Comparison of ENCODE assay signal across 24 mouse cellular contexts in the genomic region with DNA sequence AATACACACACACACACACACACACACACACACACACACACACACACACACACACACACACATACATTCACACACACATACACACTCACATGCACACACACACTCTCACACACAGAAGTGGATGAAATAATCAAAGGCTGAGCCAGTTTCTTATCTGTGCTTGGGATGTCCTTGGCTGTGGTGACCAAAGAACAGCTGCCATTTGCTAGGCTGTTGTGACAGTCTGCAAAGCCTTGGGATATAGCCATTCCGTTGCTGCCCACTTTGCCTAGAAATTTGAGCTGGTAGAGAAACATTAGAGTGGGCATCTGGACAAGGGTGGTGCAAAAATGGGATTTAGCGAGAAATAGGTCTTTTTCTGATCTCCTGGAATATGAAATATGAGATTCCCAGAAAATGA. TPM values are rescaled to one million over a fixed set of nuclear protein-coding genes. Genes with fewer than 3 reads are reported as not detected.
DNase-seq lines count a peak whose midpoint lies in the region; TF ChIP-seq lines count a peak whose summit lies in the region.
"Had no signal": no experiment of that assay in that cellular context is flagged by ENCODE, and none has a peak within 500 bp of the region (broad histone marks: within the 10 kb centered on the region; RNA-seq: fewer than 3 reads in every experiment).

No protein-coding gene starts in this region.

- TF ChIP-seq POLR2A in heart, adult 2 months (IDR thresholded peaks at IDR 0.05; ENCODE audit: insufficient read depth, low read depth, low read length) = no peak
- no peak for TF ChIP-seq POLR2A in myocyte (IDR thresholded peaks at IDR 0.05; ENCODE audit: insufficient read length, low read depth)

- intact Hi-C loops in heart, adult 2 months (cut with DNase I) = no loop called here
- intact Hi-C loops in heart, postnatal 25 days (cut with DNase I) = no loop called here

- H3K27me3 ChIP-seq in heart, adult 2 months (ENCODE audit: control insufficient read depth, insufficient read depth, low read length) = no peaks in the 10 kb centered on the region
- H3K27me3 ChIP-seq in myocyte (ENCODE audit: control insufficient read depth, insufficient read depth, insufficient read length) = no peaks in the 10 kb centered on the region
- H3K27me3 ChIP-seq: limb, embryonic 12.5 days; liver, embryonic 12.5 days; lung, embryonic 15.5 days; midbrain, embryonic 13.5 days had no signal

- TF ChIP-seq EP300 in heart, adult 2 months (IDR thresholded peaks at IDR 0.05; ENCODE audit: insufficient read depth, low read depth, low read length) = no peak

- DNase-seq in heart, adult 2 months = peak; percentile 25 to 26
- no peak for DNase-seq in heart, postnatal 25 days (ENCODE audit: low spot score)
- DNase-seq in lung, postnatal 10 days = peak; percentile 8
- DNase-seq in lung, postnatal 4 days = no peak
- DNase-seq in adrenal gland, postnatal 25 days = peak; percentile 15
- DNase-seq in cerebellum, postnatal 36 days = no peak
- DNase-seq: cerebellum, adult 2 months; gastrocnemius, postnatal 36 days; kidney, postnatal 36 days; right cerebral cortex, postnatal 25 days; thymus, postnatal 14 days had no signal

- H3K4me1 ChIP-seq in heart, adult 2 months (ENCODE audit: control insufficient read depth, insufficient read depth, low read length) = no peaks in the 10 kb centered on the region; the same call in 1 of the 2 replicates
- H3K4me1 ChIP-seq: liver, embryonic 12.5 days; lung, embryonic 15.5 days had no signal

- peak overlapping the region; percentile 18 for H3K4me2 ChIP-seq in myocyte (ENCODE audit: low read depth)
- H3K4me2 ChIP-seq: limb, embryonic 12.5 days; liver, embryonic 12.5 days; lung, embryonic 15.5 days; midbrain, embryonic 13.5 days had no signal

- H3K79me2 ChIP-seq in heart, adult 2 months (replicated peaks; ENCODE audit: control insufficient read depth, insufficient read depth, low read length) = no peaks in the 10 kb centered on the region
- H3K79me2 ChIP-seq in myocyte (ENCODE audit: control insufficient read depth, insufficient read depth) = no peaks in the 10 kb centered on the region

- H3K4me3 ChIP-seq in heart, adult 2 months = no peak overlapping the region
- H3K4me3 ChIP-seq in myocyte = no peak overlapping the region
- H3K4me3 ChIP-seq: erythroblast, embryonic 14.5 days; limb, embryonic 12.5 days; liver, embryonic 12.5 days; lung, embryonic 15.5 days; midbrain, embryonic 13.5 days had no signal

- no peak overlapping the region for H3K27ac ChIP-seq in heart, adult 2 months
- H3K27ac ChIP-seq: limb, embryonic 12.5 days; liver, embryonic 12.5 days; lung, embryonic 15.5 days; midbrain, embryonic 13.5 days had no signal

- H3K36me3 ChIP-seq in heart, adult 2 months (ENCODE audit: control insufficient read depth, insufficient read depth, low read length) = no peaks in the 10 kb centered on the region
- no peaks in the 10 kb centered on the region for H3K36me3 ChIP-seq in myocyte (ENCODE audit: control insufficient read depth, insufficient read depth)
- H3K36me3 ChIP-seq: limb, embryonic 12.5 days; liver, embryonic 12.5 days; lung, embryonic 15.5 days; midbrain, embryonic 13.5 days had no signal

- H3ac ChIP-seq in myocyte (ENCODE audit: control insufficient read depth, insufficient read length) = no peak overlapping the region

- H3K9ac ChIP-seq in heart, adult 2 months (ENCODE audit: low read depth, low read length) = no peak overlapping the region
- H3K9ac ChIP-seq: limb, embryonic 12.5 days; liver, embryonic 12.5 days; lung, embryonic 15.5 days; midbrain, embryonic 13.5 days had no signal

- no peak for TF ChIP-seq CTCF in heart, adult 2 months (IDR thresholded peaks at IDR 0.05)

- 48% methylated on average over 2 of the region's 2 CpGs for WGBS in heart, adult 2 months

TF ChIP-seq in myocyte, 11 proteins besides CTCF, POLR2A, EP300 and RAD21:
- TF ChIP-seq CEBPB (IDR thresholded peaks at IDR 0.05; ENCODE audit: insufficient read depth, poor library complexity, severe bottlenecking) (no peak), POLR2AphosphoS2 (IDR thresholded peaks at IDR 0.05; ENCODE audit: insufficient read length, low read depth) (no peak), MAX (IDR thresholded peaks at IDR 0.05; ENCODE audit: low read depth) (no peak), MYOG (IDR thresholded peaks at IDR 0.05; ENCODE audit: control insufficient read depth in 1 of 3, insufficient read depth in 1 of 3, insufficient read length in 2 of 3, low read depth in 2 of 3) (peak in 2 of 3 experiments; percentile 63 to 76), USF1 (IDR thresholded peaks at IDR 0.05; ENCODE audit: low read depth) (no peak), SRF (IDR thresholded peaks at IDR 0.05; ENCODE audit: control insufficient read depth, insufficient read length, low read depth) (no peak), MYOD1 (IDR thresholded peaks at IDR 0.05; ENCODE audit: control insufficient read depth in 1 of 3, insufficient read length in 2 of 3, low read depth in 2 of 3) (peak in 2 of 3 experiments; percentile 46 to 64), REST (IDR thresholded peaks at IDR 0.05; ENCODE audit: insufficient read depth, insufficient read length) (no peak), TCF3 (IDR thresholded peaks at IDR 0.05; ENCODE audit: insufficient read length, low read depth) (no peak), E2F4 (IDR thresholded peaks at IDR 0.05; ENCODE audit: insufficient read depth) (no peak), TCF12 (IDR thresholded peaks at IDR 0.05; ENCODE audit: insufficient read depth, poor library complexity, severe bottlenecking) (peak; percentile 36)
TF ChIP-seq in myocyte: peak in this region for 3.

RNA-seq across cellular contexts. Expression of gene Lrrc66, which starts 32.3 kb away (rescaled TPM):
- total RNA-seq in heart, adult 2 months (2021) = not detected
- 0.04 TPM in 1 of 2 replicates, not detected in the other for polyA plus RNA-seq in heart, adult 2 months (2012; rRNA removed)
- total RNA-seq in heart, postnatal 25 days (2021) = under 1 TPM in 1 of 2 experiments, not detected in 1; 0.08 TPM
- total RNA-seq in adrenal gland, postnatal 25 days (2021) = not detected in 2 replicates
- not detected for polyA plus RNA-seq in myocyte (2012; fragmentation: generic; extraction: Trizol)
- total RNA-seq: gastrocnemius, postnatal 36 days had no signal
- polyA plus RNA-seq: C2C12; cerebellum, adult 2 months; erythroblast, embryonic 14.5 days; forebrain, embryonic 14.5 days; hindbrain, embryonic 16.5 days; kidney, embryonic 14.5 days; limb, embryonic 12.5 days; midbrain, embryonic 13.5 days; neural tube, embryonic 14.5 days; spleen, adult 2 months had no signal

RNA-seq across cellular contexts. Expression of gene Sgcb, which starts 47.6 kb away (rescaled TPM):
- total RNA-seq in heart, adult 2 months (2021) = 100 to 1,000 TPM; 101 to 113 TPM
- 43.2 and 84.3 TPM in 2 replicates for polyA plus RNA-seq in heart, adult 2 months (2012; rRNA removed)
- total RNA-seq in heart, postnatal 25 days (2021) = 10 to 100 TPM; 88.1 to 93.4 TPM
- 21.3 and 26.9 TPM in 2 replicates for total RNA-seq in adrenal gland, postnatal 25 days (2021)
- 45.7 TPM for polyA plus RNA-seq in myocyte (2012; fragmentation: generic; extraction: Trizol)
- polyA plus RNA-seq: erythroblast, embryonic 14.5 days had no signal

RNA-seq across cellular contexts. Expression of gene Spata18, which starts 51.2 kb away (rescaled TPM):
- under 1 TPM; 0.21 to 0.30 TPM for total RNA-seq in heart, adult 2 months (2021)
- polyA plus RNA-seq in heart, adult 2 months (2012; rRNA removed) = 0.91 and 1.3 TPM in 2 replicates
- total RNA-seq in heart, postnatal 25 days (2021) = under 1 TPM; 0.42 to 0.59 TPM
- not detected in 2 replicates for total RNA-seq in adrenal gland, postnatal 25 days (2021)
- polyA plus RNA-seq in myocyte (2012; fragmentation: generic; extraction: Trizol) = not detected
- total RNA-seq: gastrocnemius, postnatal 36 days; megakaryocyte, adult 5-6 weeks had no signal
- polyA plus RNA-seq: C2C12; erythroblast, embryonic 14.5 days; liver, embryonic 12.5 days; spleen, adult 2 months had no signal

Comparison
In these comparisons a context has a peak if more than half of its experiments do, and no peak if none do; other contexts are left out.
1. DNase-seq: peak in heart, adult 2 months (2 of 2), lung, postnatal 10 days (single experiment) and adrenal gland, postnatal 25 days (single experiment); none in heart, postnatal 25 days (single experiment), lung, postnatal 4 days (0 of 2) and cerebellum, postnatal 36 days (0 of 2).